Mouse (Mus musculus) layer of hippocampus, adult 8-10 months (tissue): ENCODE data around the gene Tns1. TPM values are rescaled to one million over a fixed set of nuclear protein-coding genes. Genes with fewer than 3 reads are reported as not detected.

Source experiments
- DNase-seq, 2 experiments: peaks; one replicate each; pipeline ENCODE4 v3.0.0; 2022; ENCODE audit warnings: low spot score in 2 of 2
- total RNA-seq, 4 experiments: library from RNA; stranded (reverse); gene quantifications; 2 replicates each; pipeline ENCODE4 v1.2.4; 2022

The Tns1 gene
- total RNA-seq, 4 experiments from 2014 or later: 44.4 to 54.8 (median 47.4) TPM

GRCm38 (mm10) chr1:73993279-73993678 is 131.0 kb downstream of the Tns1 start:
- DNase-seq: no peak

DNA sequence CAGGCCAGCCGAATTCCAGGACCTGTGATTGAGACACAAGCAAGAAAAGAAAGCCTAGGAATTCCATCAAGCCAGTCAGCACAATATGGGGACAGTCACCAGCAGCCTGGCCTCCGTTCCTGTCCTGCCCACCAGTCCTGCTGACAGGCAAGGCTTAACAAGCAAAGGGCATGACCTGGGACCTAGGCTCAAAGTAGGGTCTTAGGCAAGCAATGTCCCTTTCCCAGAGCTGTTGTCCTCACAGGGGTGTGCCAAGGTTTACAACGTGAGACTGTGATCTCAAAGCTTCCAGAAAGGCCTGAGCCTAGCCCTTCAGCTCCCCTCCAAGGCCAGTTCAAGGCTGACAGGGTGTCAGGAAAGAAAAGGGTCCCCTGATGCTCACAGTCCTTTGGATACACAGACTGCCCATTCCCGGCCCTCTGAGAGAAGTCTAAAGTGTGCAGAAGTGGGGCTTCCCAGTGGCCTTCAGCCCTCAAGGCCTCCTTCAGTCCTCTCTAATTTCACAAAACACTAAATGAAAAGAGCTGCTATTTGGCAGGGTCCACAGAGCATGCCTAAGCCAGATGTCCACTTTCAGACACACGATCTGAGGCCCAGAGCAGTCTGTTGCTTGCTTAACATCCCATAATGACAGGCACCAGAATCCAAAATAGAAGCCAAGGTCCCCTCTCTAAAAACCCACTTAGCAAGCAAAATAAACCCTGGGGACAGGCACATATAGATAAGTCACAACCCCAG is 131.9 kb downstream of the Tns1 start:
- no peak for DNase-seq

DNA sequence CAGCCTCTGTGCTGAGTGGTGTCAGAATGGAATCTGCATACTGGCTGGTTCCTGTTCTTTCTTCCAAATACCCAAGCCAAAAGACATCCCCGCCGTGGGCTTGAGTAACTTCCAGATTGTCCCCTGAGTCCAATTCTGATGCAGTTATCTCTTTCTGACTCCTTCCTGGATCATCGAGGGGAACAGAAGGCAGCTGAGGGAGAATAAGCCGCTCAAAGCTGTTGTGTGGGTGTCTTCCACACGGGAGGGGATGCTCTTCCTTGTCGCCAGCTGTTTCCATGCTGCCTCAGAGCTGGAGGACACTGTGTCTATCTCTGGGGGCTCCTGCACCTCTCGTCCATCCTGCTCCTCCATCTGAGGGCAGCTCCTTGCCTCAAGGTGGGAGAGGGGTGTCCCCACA is 133.0 kb downstream of the Tns1 start:
- peak; percentile 57 to 62 for DNase-seq

GRCm38 (mm10) chr1:73990024-73990423 is 134.2 kb downstream of the Tns1 start:
- no peak for DNase-seq

DNA sequence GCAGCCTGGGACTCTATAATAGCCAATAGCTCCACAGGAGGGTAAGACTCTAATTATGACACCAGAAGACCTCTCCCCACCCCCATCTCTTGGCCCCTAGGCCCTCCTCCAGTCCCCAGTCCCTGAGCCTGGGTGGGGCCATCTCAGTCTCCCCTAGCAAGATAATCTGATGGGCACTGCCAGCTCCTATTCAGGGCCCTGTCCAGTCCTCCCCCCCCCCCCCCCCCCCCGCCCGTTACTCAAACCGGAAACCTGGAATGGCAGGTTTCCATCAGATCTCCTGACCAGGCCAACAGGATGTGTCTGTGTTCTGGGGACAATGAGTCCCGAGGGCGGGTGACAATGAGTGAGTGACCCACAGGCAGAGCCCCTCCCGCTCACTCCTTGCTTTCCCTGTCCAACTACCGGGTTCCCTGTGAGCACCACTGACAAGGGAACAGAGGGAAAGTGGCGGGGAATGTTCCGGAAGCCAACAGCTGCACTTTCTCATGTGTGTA is 136.5 kb downstream of the Tns1 start:
- DNase-seq: no peak

GRCm38 (mm10) chr1:73986268-73987045 is 137.8 kb downstream of the Tns1 start:
- peak in 1 of 2 experiments; percentile 27 for DNase-seq

- no peak for DNase-seq
Observed at GRCm38 (mm10) chr1:73985611-73986010, 138.6 kb downstream of the Tns1 start.

GRCm38 (mm10) chr1:73979214-73979613 is 145.0 kb downstream of the Tns1 start:
- DNase-seq: peak; percentile 48 to 53

GRCm38 (mm10) chr1:73978576-73978975 is 145.7 kb downstream of the Tns1 start:
- DNase-seq: no peak

GRCm38 (mm10) chr1:73973992-73974391 is 150.3 kb downstream of the Tns1 start:
- DNase-seq: no peak

DNA sequence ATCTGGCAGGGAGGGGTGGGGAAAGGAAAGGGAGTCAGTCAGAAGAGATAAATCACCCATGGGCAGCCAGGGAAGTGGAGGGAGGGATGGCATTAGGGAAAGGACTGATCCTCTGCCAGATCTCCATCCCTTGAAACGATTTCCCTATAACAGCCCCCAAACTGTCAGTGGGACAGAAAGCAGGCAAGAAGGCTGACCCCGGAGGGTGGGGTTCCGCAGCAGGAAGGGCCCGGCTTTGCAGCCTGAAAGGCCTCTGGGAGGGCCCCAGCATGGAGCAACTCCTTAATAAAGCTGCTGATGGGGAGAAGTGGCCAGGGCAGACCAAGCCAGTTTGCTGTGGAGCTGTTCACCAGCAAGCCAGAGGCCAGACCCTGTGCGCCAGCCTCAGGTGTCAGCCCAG is 151.5 kb downstream of the Tns1 start:
- no peak for DNase-seq

- DNase-seq: no peak
Observed at GRCm38 (mm10) chr1:73970161-73970730, 154.0 kb downstream of the Tns1 start.

DNA sequence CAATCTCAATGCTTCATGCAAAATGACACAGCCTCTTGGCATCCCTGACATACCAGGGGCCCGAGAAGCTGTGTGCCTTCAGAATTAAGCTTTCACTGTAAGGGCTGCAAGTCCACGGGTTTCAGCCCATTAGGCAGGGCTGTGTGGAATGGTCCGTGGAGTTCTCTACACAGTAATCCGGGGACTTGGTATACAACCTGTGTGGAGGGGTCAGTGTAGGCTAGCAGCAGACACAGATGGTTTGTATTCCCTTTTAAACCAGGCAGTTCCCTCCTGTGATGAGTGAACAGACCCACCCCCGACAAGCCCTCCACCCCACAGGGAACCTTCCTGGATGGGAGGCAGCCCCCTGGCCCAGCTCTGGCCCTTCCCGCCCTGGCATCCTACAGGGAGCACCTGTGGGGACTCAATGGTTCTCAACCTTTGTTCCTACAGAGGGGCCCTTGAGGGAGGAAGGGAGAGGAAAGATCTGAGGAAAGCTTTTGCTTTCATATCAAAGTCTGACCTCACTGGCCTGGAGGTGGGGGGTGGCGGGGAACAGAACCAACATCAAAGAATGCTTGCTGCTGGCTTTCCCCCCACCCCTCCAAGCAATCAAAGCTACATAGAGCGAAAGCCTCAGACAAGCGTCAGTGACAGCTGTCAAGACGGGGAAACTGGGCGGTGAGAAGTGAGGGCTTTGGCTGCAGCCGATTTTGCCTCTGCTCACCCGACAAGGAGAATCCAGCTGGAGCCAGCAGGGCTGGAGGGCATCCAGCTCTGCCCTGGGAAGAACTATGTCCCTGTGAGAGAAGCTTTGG is 155.3 kb downstream of the Tns1 start:
- no peak for DNase-seq

DNA sequence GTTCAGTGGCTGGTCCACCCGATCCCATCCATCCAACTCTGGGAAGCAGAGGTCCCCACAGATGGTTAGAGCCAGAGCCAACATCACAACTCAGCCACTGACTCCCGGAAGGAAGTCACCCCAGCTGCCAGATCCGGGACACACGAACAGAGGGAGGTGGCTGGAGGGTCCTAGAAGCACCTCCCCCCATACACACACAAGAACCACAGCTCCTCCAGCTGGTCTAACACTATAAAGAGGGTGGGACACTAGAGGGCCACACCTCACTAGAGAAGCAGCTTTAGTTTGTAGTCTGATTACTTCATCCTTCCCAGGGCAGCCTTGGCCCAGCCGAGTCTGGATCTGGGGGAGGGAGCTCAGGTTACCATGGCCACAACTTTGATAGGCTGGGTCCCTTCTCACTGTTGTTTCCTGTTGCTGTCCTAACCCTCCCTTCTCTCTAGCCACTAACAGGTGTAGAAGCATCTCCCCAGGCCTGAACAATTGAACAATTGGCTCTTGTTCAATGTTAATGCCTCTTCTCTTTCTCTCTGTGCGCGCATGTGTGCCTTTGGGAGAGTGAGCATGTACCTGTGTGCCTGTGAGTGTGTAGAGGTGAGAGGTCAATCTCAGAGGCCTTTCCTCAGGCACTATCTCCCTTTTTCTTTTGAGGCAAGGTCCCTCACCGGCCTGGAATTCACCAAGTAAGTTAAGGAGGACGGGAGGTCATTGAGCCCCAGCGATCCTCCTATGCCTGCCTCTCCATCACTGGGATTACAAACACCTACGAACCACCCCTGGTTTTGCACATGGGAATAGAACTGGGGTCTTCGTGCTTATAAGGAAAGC is 157.6 kb downstream of the Tns1 start:
- no peak for DNase-seq

- DNase-seq: no peak
Observed at GRCm38 (mm10) chr1:73964151-73964743, 160.0 kb downstream of the Tns1 start.

DNA sequence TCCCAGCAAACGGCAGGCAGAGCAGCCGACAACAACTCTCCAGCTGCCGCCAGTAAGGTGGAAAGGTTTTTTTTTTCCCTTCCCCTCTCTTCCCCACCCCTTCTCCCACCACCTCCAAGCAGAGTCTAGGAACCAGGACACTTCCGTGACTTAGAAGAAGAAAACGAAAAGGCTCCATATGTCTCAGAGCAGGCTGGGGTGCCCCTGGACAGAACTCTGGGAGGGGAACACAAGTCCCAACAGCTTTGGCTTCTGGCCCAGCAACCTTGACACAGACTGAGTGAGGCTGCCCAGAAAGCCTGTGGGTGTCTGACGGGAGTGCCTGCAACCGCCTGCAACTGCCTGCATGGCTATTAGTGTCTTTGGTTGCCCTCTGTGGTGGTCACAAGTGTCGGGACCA is 160.6 kb downstream of the Tns1 start:
- DNase-seq: no peak

GRCm38 (mm10) chr1:73962668-73963371 is 161.4 kb downstream of the Tns1 start:
- DNase-seq: peak; percentile 26 to 29

DNA sequence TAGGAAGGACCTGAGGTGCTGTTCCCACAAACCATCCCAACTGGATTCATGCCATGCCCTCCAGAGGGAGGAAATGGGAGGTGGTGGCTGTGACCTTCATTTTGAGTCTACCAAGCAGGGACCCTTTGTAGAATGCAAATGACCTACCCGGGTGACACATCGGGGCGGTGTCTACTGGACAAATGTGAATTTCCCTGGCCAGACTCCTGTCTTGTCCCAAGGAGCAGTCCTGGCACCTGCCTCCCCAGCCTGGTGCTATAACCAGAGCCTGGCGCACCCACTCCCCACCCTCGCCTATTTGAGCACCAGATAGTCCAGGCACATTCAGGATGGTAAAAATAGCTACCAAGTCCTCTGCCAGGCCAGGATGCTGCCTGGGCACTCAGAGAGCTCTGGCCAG is 162.2 kb downstream of the Tns1 start:
- no peak for DNase-seq

DNA sequence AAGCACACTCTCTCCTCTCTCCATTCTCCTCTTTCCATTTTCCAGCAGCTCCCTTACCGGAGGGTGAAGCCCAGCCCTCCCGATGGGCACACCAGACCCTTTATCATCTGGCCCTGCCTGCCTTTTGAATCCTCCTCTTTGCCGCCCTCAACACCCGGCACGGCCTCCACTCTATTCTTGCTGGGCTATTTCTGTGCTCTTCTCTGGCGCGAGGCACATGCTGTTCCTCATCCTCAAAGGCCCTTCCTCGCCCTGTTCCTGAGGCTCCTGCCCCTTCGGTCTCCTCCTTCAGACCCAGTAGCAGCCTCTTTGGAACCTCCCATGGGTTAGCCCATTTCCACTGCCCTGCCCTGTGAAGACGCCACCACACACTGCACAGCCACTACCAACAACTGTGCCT is 164.5 kb downstream of the Tns1 start:
- DNase-seq: no peak

- no peak for DNase-seq
Observed at GRCm38 (mm10) chr1:73959344-73959743, 164.9 kb downstream of the Tns1 start.
